Mouse (Mus musculus) 3T3-L1 (cell line): ENCODE measurements around the gene Ncapd2.

ENCODE experiments used
- DNase-seq: peaks from one replicate; pipeline ENCODE4 v3.0.0-alpha.2; 2015; ENCODE audit warnings: low read depth, low spot score

Ncapd2 gene

GRCm38 (mm10) chr6:125148926-125149568 is 42.5 kb downstream of the Ncapd2 start:
- DNase-seq: no peak

DNA sequence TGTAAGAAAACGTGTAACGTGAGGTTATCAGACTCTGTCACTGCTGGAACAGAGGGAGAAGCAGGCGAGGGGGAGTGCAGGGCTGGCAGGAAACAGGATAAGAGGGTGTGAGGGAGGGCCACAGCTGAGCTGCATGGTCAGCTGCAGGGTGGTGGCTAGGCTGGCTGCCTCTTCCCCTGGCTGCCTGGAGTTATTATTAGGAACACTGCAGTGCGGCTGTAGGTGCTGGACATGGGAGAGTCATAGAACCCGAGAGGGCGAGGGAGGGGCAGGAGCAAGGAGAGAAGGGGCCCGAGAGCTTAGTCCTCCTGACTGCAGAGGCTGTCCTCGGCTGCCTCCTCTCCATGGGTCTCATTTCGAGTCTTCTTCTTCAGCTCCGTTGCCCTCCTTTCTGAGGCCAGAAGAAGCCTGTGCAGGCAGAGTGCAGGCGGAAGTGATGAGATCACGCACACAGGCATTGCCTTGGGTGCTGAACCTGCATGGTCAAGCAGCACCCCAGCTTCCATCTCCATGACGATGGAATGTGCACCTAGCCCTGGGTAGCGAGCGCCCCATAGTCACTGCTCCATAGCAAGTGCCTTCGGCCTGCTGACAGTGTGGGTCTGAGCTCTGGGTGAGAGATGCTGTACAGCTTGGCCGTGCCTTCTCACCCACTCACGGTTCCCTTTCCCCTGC is 43.1 kb downstream of the Ncapd2 start:
- DNase-seq: no peak

- no peak for DNase-seq
Observed at GRCm38 (mm10) chr6:125147329-125147728, 44.2 kb downstream of the Ncapd2 start.

DNA sequence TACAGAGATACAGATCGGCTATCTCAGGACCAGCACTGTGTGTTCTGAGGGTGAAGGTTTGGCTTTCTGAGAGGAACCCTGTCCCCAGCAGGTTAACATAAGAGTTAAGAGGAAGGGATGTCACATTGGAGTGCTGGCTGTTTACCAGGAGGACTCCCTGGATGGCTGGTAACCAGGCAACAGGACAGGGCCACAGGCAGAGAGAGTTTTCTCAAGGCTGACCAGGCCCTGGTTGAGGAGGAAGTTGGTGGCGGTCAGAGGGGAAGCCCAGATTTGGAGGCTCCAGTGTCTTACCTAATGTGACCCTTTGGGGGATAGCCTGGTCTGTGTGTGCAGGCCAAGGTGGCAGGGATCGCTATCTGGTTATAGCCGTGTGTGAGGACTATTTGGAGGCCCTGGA is 44.7 kb downstream of the Ncapd2 start:
- DNase-seq: peak; percentile 38

- peak; percentile 40 for DNase-seq
Observed at GRCm38 (mm10) chr6:125146148-125146547, 45.4 kb downstream of the Ncapd2 start.

DNA sequence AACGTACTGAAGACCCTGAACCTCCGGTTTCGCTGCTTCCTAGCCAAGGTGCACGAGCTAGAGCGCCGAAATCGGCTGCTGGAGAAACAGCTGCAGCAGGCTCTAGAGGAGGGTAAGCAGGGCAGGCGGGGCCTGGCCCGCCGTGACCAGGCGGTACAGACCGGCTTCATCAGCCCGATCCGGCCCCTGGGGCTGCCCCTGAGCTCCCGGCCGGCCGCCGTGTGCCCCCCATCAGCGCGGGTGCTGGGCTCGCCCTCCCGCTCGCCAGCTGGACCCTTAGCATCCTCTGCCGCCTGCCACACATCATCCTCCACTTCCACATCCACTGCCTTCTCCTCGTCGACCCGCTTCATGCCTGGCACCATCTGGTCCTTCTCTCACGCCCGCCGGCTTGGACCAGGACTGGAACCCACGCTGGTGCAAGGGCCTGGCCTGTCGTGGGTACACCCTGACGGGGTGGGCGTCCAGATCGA is 46.0 kb downstream of the Ncapd2 start:
- peak; percentile 37 for DNase-seq

DNA sequence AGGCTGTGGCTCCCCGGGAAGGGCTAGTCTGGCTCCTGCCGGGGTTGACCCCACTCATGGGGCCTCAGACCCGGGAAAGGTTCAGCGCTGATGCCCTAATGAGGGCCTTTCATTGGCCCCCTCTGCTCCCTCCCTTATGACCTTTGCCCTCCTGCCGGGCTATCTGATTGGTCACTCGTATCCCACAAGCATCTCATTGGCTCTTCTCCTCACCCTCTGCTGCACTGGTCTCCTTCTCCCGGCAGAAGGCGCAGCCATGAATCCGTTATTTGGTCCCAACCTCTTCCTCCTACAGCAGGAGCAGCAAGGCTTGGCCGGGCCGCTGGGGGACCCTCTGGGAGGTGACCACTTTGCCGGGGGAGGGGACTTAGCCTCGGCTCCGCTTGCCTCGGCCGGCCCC is 46.5 kb downstream of the Ncapd2 start, which contains the start of gene Iffo1:
Gene Iffo1, plus strand, starts transcription at position 241 of the 400 bp plus-strand sequence.
- DNase-seq: peak; percentile 97

DNA sequence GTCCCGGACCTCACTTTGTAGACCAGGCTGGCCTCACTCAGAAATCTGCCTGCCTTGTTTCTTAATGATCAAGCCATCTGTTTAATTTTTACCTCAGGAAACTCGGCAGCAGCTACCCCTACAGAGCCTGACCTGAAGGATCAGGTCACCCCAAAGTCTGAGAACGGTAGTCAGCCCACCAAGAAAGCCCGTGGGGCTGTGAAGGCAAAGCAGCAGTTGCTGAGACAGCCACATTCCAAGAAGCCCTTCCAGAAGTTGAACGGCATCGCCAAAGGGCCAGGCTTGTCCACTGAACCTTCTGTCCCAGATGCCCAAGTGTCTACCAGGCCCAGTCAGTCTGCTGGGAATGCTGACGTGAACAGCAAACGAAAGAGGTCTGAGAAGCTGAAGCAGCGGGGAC is 47.6 kb downstream of the Ncapd2 start:
- DNase-seq: no peak

GRCm38 (mm10) chr6:125143128-125143527 is 48.4 kb downstream of the Ncapd2 start:
- DNase-seq: peak; percentile 66

DNA sequence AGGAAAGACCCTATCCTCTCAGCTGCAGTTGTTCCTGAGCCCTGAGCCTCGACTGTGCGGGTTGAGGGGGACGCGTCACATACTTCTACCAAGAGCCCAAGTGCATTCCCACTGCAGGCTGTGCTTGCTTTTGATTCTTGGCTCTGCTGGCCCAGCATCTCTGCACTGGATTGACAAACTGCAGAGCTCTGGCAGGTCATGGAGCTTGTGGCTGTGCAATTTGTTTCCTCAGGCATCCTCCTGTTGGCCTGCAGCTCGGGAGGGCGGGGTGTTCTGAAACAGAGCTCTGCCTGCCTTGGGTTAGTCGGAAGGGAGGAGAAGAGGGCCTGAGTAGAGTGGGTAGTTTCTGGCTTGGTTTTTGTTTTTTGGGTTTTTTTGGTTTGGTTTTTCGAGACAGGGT is 49.1 kb downstream of the Ncapd2 start:
- no peak for DNase-seq

DNA sequence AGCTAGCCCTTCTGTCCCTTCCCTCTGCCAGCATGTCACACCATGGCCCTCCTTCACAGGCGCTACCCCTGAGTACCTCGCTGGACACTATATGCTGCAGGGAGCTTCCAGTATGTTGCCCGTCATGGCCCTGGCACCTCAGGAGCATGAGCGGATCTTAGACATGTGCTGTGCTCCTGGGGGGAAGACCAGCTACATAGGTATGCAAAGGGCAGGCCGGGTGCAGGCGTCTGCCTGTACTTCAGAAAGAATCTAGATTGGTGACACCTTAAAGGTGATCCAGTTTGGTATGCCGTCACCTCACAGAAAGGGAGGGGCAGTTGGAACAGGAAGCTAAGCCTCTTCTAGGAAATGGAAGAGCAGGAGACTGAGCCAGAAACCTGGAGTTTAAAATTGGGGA is 51.8 kb downstream of the Ncapd2 start:
- DNase-seq: no peak

DNA sequence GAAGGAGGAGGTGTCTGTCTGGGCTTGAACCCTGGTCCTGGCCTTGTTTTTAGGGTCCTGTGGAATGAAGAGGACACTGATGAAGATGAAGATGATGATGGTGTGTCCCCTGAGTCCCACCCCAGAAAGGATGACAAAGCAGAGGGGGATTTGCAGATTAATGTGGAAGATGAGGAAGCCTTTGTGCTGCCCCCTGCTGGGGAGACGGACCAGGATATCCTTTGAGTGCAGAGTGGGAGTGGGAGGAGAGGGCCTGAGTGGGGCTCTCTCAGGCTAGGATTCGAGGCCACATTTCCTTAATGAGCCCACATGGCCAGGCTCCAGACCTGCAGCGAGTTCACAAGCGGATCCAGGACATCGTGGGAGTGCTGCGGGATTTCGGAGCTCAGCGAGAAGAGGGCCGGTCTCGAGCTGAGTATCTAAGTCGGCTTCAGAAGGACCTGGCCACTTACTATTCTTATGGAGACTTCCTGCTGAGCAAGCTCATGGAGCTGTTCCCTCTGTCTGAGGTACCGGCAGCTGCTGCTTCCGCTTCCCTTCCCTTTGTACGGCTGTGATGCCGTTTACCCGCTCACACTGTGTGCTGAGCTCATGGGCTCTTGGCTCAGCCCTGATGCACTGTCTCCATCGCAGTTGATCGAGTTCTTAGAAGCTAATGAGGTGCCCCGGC is 54.4 kb downstream of the Ncapd2 start:
- DNase-seq: peak; percentile 68

GRCm38 (mm10) chr6:125132470-125132869 is 59.0 kb downstream of the Ncapd2 start:
- DNase-seq: peak; percentile 32

DNA sequence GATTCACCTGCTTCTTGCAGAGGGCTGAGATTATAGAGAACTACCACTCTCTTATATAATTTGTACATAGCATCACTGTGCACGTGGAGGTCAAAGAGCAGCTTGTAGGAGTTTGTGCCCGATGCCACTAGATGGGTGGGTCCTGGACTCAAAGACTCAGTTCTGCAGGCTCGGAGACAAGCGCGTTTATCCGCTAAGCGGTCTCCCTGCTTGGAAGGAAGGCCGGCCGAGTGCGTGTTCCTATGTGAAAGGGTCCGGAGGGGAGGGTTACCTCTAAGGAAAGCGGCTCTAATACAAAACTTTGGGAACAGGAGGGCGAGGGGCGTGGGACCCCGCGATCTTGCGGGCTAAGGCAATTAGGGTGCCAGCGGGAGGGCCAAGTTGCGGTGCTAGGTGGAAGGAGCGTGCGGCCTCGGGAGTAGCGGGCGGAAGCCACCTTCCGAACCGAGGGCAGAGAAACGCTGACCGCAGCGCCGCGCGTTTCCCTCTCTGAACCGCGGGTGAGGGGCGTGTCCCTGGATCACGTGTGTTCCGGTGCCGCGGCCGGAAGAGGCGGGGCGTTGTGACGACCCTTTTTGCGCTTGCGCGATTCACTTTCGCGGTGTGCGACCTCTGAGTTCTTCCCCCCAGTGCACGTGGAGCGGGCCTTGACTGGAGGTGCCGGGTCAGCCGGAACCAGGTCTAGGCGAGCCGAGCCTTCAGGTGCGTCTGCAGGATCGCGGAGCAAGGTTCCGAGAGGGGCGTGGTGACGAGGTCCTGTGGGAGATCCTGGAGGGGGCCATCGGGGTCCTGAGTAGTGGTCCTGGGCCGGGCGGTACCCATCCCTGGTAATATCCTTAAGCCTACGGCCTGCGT is 60.0 kb downstream of the Ncapd2 start, which contains the start of gene Nop2:
Gene Nop2, plus strand, starts transcription at position 608 of the 855 bp plus-strand sequence.
- peak; percentile 97 for DNase-seq

GRCm38 (mm10) chr6:125129710-125130402 is 61.6 kb downstream of the Ncapd2 start:
- no peak for DNase-seq

DNA sequence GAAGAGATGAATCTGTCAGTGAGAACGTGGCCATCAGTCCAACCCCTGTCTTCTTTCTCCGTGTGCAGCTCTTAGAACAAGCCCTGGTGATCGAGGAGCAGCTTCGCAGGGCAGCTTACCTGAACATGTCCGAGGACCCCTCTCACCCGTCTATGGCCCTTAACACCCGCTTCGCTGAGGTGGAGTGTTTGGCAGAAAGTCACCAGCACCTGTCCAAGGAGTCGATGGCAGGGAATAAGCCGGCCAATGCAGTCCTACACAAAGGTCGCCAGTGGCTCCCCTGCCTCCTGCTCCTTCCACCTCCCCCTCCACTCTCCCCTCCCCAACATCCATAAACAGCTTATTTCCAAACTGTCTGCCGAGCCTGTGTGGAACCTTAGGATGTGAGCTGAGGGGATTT is 62.8 kb downstream of the Ncapd2 start:
- DNase-seq: no peak

DNA sequence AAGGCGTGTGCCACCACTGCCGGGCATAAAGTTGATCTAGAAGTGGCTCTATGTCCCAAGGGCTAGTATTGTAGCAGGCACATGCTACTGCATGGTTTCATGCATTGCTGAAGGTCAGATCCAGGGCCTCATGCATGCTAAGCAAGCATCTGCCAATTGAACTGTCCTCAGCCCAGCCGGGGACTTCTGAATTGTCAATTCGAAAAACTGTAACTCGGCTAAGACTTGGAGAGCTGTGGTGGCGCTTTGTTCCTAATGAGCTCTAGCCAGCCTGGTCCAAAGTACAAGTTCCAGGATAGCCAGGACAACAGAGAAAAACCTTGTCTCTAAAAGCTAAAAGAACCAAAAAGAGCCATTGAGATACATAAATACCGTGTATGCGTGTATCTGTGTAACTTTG is 72.1 kb downstream of the Ncapd2 start:
- no peak for DNase-seq
